Mouse (Mus musculus) adrenal gland, adult (tissue): ENCODE measurements at regions not wholly inside any gene's neighbourhood (a gene's known extent, or its start where the extent isn't known, plus 50 kb on each side); places are given as distances from the start of the nearest gene placed in this dataset.

Source experiments
- DNase-seq, 2 experiments: peaks; one replicate each; pipeline ENCODE4 v3.0.0; 2022 to 2023; ENCODE audit warnings: low spot score in 1 of 2; ENCODE audit not compliant: inconsistent age in 2 of 2

- no peak for DNase-seq
These were observed 77.5 kb upstream of the Dapl1 start for GRCm38 (mm10) chr2:59406976-59407375.

DNA sequence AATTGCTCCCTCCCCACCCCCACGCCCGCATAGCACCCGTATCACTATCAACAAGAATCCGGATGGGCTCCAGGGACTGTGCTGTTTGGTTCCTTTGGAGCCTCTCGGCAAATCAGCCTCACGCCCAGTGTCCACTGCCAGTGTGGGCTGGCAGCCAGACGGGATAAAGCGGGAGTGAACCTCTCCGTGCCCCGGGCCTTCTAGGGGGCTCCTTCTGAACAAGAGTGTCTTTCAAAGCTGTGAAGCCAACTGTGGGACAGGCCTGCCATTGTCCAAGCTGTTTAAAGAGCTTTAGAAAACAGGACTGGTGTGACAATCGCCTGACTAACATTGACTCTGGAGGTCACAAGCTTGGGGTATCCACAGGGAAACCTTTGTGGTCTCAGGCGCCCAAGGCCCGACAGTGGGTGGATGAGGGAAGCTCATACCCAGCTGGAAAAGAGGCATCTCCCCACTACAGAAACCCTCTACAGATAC is 76.9 kb upstream of the Dapl1 start:
- no peak for DNase-seq

- no peak for DNase-seq
These were observed 76.3 kb upstream of the Dapl1 start for GRCm38 (mm10) chr2:59408040-59408587.

DNA sequence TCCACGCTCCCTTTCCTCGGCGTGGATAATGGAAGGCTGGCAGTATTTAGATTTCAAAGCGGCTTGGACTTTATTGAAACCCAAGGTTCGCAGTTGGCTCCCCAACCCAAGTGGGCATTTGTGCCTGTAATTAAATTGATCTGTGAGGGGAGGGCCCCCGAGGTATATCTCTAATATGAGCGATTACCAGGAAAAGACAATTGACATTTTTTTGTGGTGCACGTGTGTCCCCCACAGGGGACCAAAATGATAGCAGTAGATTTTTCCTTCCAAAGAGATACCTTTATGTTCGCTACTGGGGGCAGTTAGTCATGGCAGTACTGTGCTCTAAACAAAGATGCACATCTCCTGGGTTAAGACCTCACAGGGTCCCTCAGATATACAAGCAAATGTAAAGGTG is 69.8 kb upstream of the Dapl1 start:
- no peak for DNase-seq

- DNase-seq = peak in 1 of 2 experiments; percentile 47
These were observed 67.8 kb upstream of the Dapl1 start for GRCm38 (mm10) chr2:59416491-59417195.

DNA sequence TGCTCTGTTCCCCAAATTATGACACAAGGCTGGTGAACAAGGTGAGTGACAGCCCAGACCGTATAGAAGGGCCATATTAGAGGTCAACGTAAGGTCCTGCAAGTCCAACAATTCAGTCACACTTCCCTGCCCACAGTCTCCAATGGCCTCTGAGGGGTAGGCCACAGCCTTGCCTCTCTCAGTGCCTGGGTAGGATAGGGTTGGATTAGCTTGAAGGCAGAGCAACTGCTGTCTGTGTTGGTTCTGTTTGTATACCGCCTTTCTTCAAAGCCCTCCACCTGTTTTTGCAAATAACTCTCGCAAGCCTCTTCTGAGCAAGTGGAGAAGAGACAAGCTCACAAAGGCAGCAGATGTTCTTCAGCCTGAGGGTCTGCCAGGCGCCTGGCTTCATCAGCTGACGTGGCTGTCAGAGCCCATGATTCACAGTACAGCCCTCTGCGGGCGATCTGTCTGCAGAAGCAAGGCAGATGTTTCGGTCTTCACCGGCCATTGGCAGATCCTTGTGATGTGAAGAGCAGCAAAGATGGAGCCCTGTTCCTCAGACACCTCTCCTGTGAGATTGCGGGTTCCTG is 67.0 kb upstream of the Dapl1 start:
- no peak for DNase-seq

DNA sequence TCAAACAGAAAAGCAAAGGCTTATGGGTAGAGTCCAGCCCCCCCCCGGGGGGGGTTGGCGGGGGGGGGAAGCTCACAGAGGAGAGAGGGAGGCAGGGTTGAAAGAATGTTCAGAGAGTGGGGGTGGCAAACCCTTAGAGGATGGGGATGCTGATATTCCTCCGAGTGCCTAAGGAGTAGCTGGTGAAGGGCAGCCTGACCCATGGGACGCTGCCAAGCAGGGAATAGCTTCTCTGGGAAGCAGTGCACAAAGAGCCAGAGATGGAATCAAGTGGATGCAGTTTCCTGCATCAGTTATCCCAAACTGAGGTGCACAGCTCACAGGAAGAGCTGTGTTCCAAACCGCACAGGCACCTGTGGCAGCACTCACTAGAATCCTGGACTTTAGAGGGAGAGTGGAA is 64.0 kb upstream of the Dapl1 start:
- DNase-seq = no peak

DNA sequence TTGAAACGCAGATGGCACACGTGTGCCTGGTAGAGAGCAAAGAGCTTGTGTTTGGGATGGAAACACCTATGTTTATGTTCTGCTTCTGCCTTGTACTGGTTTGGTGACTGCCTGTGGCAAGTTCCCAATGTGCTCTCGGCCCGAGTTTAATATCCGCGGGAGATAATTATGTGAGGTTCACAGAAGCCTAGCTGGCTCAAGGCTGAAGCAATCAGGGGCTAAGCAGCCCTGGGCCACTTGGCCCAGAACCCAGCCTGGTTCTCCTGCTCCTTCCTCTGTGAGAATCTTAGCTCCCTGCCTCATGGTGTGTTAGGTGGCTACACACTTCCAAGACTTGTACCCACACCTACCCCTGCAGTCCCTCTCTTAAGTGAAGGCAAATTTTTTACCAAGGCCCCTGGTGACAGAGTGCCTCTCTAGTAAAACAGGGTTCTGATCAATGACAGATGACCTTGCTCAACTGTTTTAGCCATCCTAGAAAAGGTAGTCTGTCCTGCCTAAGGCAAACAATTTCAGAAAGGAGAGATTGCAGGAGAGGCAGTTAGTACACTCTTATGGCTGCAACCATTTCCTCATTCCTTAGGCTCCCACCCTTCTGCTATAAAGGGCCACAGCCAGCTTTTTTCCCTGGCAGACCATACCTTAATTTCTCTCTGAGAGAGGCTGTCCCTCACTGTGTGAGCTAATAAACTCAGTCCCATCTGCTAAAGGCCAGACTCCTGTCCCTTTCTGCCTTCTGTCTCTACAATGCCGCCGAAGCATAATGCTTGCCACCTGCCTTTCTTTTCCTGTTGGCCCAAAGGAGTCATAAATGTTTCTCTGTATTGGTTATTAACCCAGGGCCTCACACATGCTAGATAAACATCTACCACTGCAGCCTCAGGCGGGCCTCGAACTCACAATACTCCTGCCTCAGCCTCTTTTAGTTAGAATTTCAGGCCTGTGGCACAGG is 61.9 kb upstream of the Dapl1 start:
- DNase-seq = no peak

DNA sequence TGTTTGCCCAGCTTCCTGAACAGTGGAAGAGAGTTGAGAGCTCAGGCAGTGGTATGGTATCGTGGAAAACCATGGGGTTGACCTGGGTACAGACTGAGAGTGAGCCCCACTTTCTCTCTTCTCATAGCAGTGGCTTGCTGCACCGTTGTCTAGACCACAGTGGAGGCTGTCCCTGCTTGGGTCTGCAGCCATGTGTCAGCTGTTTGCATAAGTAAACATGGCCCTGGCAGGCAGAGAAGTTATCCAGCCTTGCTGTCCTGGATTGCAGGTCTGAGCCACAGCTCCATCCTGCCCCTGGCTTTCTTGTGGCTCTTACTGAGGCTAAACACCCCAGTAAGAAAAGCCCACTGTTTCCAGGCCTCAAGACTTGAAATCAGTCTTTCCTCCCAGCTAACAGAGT is 60.2 kb upstream of the Dapl1 start:
- DNase-seq = no peak

DNA sequence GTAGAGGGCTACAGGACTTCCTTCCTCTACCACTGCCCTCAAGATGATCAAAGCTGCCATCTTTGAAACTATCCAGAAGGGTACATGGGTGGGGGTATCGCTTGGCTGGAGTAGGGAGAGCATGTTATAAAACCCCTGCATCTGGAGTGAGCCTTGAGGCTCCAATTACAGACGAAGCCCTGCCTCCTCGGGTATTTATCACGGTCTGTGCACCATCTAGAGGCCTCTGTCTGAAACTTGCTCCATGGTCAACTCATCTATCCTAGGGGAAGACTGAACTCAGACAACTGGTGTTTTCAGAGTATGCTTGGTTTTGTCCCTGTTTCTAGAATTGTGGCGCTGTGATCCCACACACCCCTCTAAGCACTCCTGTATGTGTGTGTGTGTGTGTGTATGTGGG is 59.7 kb upstream of the Dapl1 start:
- peak; percentile 44 to 73 for DNase-seq

DNA sequence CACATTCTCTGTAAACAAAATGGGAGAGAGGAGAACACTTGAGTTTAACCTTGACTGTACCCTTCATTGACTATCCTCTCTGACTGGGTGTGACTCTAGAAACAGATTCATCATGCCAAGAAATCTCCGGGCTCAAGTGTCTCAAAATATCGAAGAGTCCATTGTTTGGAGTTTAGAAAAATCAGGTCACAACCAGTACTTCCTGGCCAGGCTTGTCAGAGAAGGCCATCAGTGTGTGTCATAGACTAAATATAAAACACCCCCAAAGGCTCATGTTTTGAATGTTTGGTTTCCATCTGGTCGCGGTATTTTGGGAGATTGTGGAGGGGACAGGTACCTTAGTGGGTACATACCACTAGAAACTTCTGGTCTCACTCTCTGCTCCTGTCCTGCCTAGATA is 58.6 kb upstream of the Dapl1 start:
- no peak for DNase-seq

GRCm38 (mm10) chr2:59431466-59431865 is 53.0 kb upstream of the Dapl1 start:
- no peak for DNase-seq

- peak in 1 of 2 experiments; percentile 60 for DNase-seq
These were observed 52.6 kb upstream of the Dapl1 start for GRCm38 (mm10) chr2:59431867-59432266.
